Mouse (Mus musculus) kidney, adult 11 months (tissue): Measurements from ENCODE around the gene Myrip.

Experiments used
- DNase-seq: peaks from one replicate; pipeline ENCODE4 v3.0.0; 2022

The Myrip gene

GRCm38 (mm10) chr9:120482382-120482781 is 181.1 kb downstream of the Myrip start:
- DNase-seq: no peak

- DNase-seq: no peak
Measured at GRCm38 (mm10) chr9:120483101-120483500, 181.8 kb downstream of the Myrip start.

GRCm38 (mm10) chr9:120487076-120487475 is 185.8 kb downstream of the Myrip start:
- DNase-seq: no peak

- no peak for DNase-seq
Measured at GRCm38 (mm10) chr9:120491509-120491908, 190.2 kb downstream of the Myrip start.

- no peak for DNase-seq
Measured at GRCm38 (mm10) chr9:120492010-120492399, 190.7 kb downstream of the Myrip start, which contains the start of gene Eif1b. Gene Eif1b (plus strand): TSS chr9:120492232.

GRCm38 (mm10) chr9:120492400-120493351 is 191.4 kb downstream of the Myrip start:
- DNase-seq: peak; percentile 65

- DNase-seq: no peak
Measured at GRCm38 (mm10) chr9:120493781-120494180, 192.5 kb downstream of the Myrip start.

GRCm38 (mm10) chr9:120496691-120497090 is 195.4 kb downstream of the Myrip start:
- peak; percentile 51 for DNase-seq

GRCm38 (mm10) chr9:120497983-120498382 is 196.7 kb downstream of the Myrip start:
- DNase-seq: no peak

GRCm38 (mm10) chr9:120501191-120501902 is 200.0 kb downstream of the Myrip start:
- DNase-seq: no peak

- peak; percentile 34 for DNase-seq
Measured at GRCm38 (mm10) chr9:120502013-120502412, 200.7 kb downstream of the Myrip start.

- DNase-seq: no peak
Measured at GRCm38 (mm10) chr9:120504423-120504822, 203.1 kb downstream of the Myrip start.

- no peak for DNase-seq
Measured at GRCm38 (mm10) chr9:120511781-120512180, 210.5 kb downstream of the Myrip start.

GRCm38 (mm10) chr9:120516720-120517119 is 215.4 kb downstream of the Myrip start:
- no peak for DNase-seq

- no peak for DNase-seq
Measured at GRCm38 (mm10) chr9:120518946-120519345, 217.6 kb downstream of the Myrip start.

GRCm38 (mm10) chr9:120519469-120520125 is 218.3 kb downstream of the Myrip start:
- DNase-seq: no peak

- no peak for DNase-seq
Measured at GRCm38 (mm10) chr9:120521161-120521560, 219.8 kb downstream of the Myrip start.
